Mouse (Mus musculus): ENCODE results near the gene Drosha. TPM values are rescaled to one million over a fixed set of nuclear protein-coding genes. Genes with fewer than 3 reads are reported as not detected.

Drosha gene
- polyA plus RNA-seq, 1 experiment from 2014 or later, result 22.3 TPM

- no peak for DNase-seq (ENCODE audit: low spot score)
- ATAC-seq (replicated peaks; ENCODE audit: low FRiP score, low read depth), result no peak
- Histone ChIP-seq H3K9ac (ENCODE audit: low read depth, low read length) (no peak overlapping the region), H3K4me3 (replicated peaks; ENCODE audit: low read depth, low read length) (no peak overlapping the region), H3K4me2 (ENCODE audit: low read length) (no peak overlapping the region), H3K27ac (no peak overlapping the region), H3K4me1 (replicated peaks; ENCODE audit: insufficient read depth, low read length) (no peaks in the 10 kb centered on the region), H3K27me3 (ENCODE audit: insufficient read depth, low read length) (no peaks in the 10 kb centered on the region), H3K36me3 (ENCODE audit: insufficient read depth, low read length) (peaks cover 30% of the 10 kb centered on the region), H3K9me3 (replicated peaks; ENCODE audit: low read length) (no peaks in the 10 kb centered on the region)
- TF ChIP-seq CTCF (IDR thresholded peaks at IDR 0.05; ENCODE audit: low read depth), result no peak
- WGBS, result 82% methylated on average over 18 of the region's 18 CpGs
Observed at GRCm38 (mm10) chr15:12900428-12901196, 76.0 kb downstream of the Drosha start.

- H3K9me3 ChIP-seq (replicated peaks; ENCODE audit: low read length), result no peaks in the 10 kb centered on the region
- DNase-seq (ENCODE audit: low spot score), result no peak
- H3K27me3 ChIP-seq (ENCODE audit: insufficient read depth, low read length), result no peaks in the 10 kb centered on the region
- H3K4me1 ChIP-seq (replicated peaks; ENCODE audit: insufficient read depth, low read length), result no peaks in the 10 kb centered on the region
- H3K9ac ChIP-seq (ENCODE audit: low read depth, low read length), result no peak overlapping the region
- peaks cover 27% of the 10 kb centered on the region for H3K36me3 ChIP-seq (ENCODE audit: insufficient read depth, low read length)
- no peak for TF ChIP-seq CTCF (IDR thresholded peaks at IDR 0.05; ENCODE audit: low read depth)
- no peak overlapping the region for H3K27ac ChIP-seq
- no peak overlapping the region for H3K4me2 ChIP-seq (ENCODE audit: low read length)
- H3K4me3 ChIP-seq (replicated peaks; ENCODE audit: low read depth, low read length), result no peak overlapping the region
- no peak for ATAC-seq (replicated peaks; ENCODE audit: low FRiP score, low read depth)
- WGBS, result 56% methylated on average over 8 of the region's 8 CpGs
Observed at GRCm38 (mm10) chr15:12901197-12901570, 76.6 kb downstream of the Drosha start.

DNA sequence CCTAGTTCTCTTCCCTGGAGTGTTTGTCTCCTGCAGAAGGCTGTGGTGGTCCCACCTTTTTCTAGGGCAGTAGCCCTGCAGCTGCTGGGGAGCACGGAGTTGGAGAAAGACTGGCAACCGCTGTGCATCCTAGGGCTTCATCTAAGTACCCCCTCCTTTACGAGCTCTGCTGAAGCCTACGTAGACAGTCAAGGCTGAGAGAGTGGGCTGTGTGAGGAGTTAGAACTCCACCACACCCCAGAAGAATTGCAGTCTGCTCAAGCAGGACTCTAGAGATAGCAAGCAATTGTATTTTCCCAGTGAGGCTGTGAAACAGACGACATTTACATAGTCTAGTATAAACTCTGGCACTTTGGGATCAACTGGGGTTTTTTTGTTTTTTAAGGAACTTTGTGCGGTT is 79.8 kb downstream of the Drosha start:
- ATAC-seq (replicated peaks; ENCODE audit: low FRiP score, low read depth), result no peak
- DNase-seq (ENCODE audit: low spot score), result no peak
- Histone ChIP-seq H3K27me3 (ENCODE audit: insufficient read depth, low read length) (no peaks in the 10 kb centered on the region), H3K4me1 (replicated peaks; ENCODE audit: insufficient read depth, low read length) (no peaks in the 10 kb centered on the region), H3K4me2 (ENCODE audit: low read length) (no peak overlapping the region), H3K9ac (ENCODE audit: low read depth, low read length) (no peak overlapping the region), H3K36me3 (ENCODE audit: insufficient read depth, low read length) (peaks cover 18% of the 10 kb centered on the region), H3K4me3 (replicated peaks; ENCODE audit: low read depth, low read length) (no peak overlapping the region), H3K9me3 (replicated peaks; ENCODE audit: low read length) (no peaks in the 10 kb centered on the region), H3K27ac (no peak overlapping the region)
- no peak for TF ChIP-seq CTCF (IDR thresholded peaks at IDR 0.05; ENCODE audit: low read depth)
- whole genome bisulfite sequencing, result 91% methylated on average over 6 of the region's 6 CpGs

DNA sequence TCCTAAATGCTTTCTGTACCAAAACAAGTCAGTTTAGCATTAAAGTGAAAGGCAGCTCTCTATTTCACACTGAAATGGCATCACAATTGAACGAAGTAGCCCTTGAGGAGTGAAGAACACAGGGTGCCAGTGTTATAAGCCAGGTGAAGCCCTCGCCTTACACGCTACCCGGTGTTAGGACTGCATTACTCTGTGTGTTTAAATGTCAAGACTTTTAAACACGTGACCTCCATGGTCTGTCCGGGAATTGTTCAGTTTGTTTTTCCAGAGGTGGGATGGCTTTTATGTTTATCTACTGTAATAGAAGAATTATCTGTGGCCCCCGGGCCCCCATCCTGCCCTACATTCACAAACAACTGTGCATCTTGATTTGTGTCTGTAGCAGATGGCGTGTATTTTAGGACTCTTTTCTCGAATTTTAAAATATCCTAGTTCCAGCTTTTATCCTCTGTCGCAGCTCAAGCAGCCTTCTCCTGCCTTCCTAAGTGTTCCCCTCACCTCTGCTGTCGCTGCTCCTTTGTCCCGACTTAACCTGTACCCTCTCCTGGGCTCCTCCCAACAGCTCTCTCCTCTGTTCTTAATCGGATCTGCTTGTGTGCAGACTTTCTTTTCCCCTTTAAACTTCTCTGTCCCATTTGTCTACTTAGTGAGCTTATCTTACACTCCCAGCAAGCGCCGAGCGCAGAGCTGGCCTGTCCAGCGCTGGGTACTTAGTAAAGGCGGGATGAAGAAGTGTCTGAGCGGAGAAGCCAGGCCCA is 83.5 kb downstream of the Drosha start:
- Histone ChIP-seq H3K4me2 (ENCODE audit: low read length) (no peak overlapping the region), H3K27ac (no peak overlapping the region), H3K9me3 (replicated peaks; ENCODE audit: low read length) (no peaks in the 10 kb centered on the region), H3K36me3 (ENCODE audit: insufficient read depth, low read length) (peaks cover 12% of the 10 kb centered on the region), H3K4me1 (replicated peaks; ENCODE audit: insufficient read depth, low read length) (no peaks in the 10 kb centered on the region), H3K4me3 (replicated peaks; ENCODE audit: low read depth, low read length) (no peak overlapping the region), H3K9ac (ENCODE audit: low read depth, low read length) (no peak overlapping the region), H3K27me3 (ENCODE audit: insufficient read depth, low read length) (no peaks in the 10 kb centered on the region)
- DNase-seq (ENCODE audit: low spot score) (no peak), ATAC-seq (replicated peaks; ENCODE audit: low FRiP score, low read depth) (no peak)
- no peak for TF ChIP-seq CTCF (IDR thresholded peaks at IDR 0.05; ENCODE audit: low read depth)
- 69% methylated on average over 19 of the region's 19 CpGs for WGBS

- Histone ChIP-seq H3K4me3 (replicated peaks; ENCODE audit: low read depth, low read length) (no peak overlapping the region), H3K27ac (no peak overlapping the region), H3K4me2 (ENCODE audit: low read length) (no peak overlapping the region), H3K9ac (ENCODE audit: low read depth, low read length) (no peak overlapping the region), H3K27me3 (ENCODE audit: insufficient read depth, low read length) (no peaks in the 10 kb centered on the region), H3K36me3 (ENCODE audit: insufficient read depth, low read length) (peaks cover 11% of the 10 kb centered on the region), H3K4me1 (replicated peaks; ENCODE audit: insufficient read depth, low read length) (no peaks in the 10 kb centered on the region), H3K9me3 (replicated peaks; ENCODE audit: low read length) (no peaks in the 10 kb centered on the region)
- ATAC-seq (replicated peaks; ENCODE audit: low FRiP score, low read depth) (no peak), DNase-seq (ENCODE audit: low spot score) (no peak)
- no peak for TF ChIP-seq CTCF (IDR thresholded peaks at IDR 0.05; ENCODE audit: low read depth)
- WGBS, result 75% methylated on average over 4 of the region's 4 CpGs
Observed at GRCm38 (mm10) chr15:12908720-12909028, 84.1 kb downstream of the Drosha start.

DNA sequence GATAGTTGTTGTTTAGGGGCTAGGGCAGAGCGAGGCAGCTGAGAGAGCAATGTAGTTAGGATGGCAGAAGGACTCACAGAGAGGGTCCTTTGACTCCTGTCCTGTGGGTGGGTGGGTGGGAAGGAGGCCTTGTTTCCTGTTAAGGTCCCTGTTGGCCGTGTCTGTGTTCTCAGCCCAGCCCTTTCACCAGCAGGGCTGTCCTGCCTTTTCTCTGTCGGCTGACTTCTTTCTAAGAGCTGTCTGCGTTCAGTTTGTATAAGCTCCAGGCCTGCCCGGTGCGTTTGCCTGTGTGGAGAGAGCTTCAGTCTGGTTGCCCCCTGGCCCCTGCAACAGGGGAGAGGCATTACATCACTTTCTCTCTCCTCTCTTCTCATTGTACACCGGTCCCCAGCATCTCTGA is 84.6 kb downstream of the Drosha start:
- Histone ChIP-seq H3K36me3 (ENCODE audit: insufficient read depth, low read length) (peaks cover 15% of the 10 kb centered on the region; the same call in 1 of the 2 replicates), H3K4me2 (ENCODE audit: low read length) (no peak overlapping the region), H3K9me3 (replicated peaks; ENCODE audit: low read length) (no peaks in the 10 kb centered on the region), H3K9ac (ENCODE audit: low read depth, low read length) (no peak overlapping the region), H3K27me3 (ENCODE audit: insufficient read depth, low read length) (no peaks in the 10 kb centered on the region), H3K27ac (no peak overlapping the region), H3K4me3 (replicated peaks; ENCODE audit: low read depth, low read length) (no peak overlapping the region), H3K4me1 (replicated peaks; ENCODE audit: insufficient read depth, low read length) (no peaks in the 10 kb centered on the region)
- DNase-seq (ENCODE audit: low spot score) (no peak), ATAC-seq (replicated peaks; ENCODE audit: low FRiP score, low read depth) (no peak)
- TF ChIP-seq CTCF (IDR thresholded peaks at IDR 0.05; ENCODE audit: low read depth), result no peak
- WGBS, result 71% methylated on average over 7 of the region's 7 CpGs
